Mouse (Mus musculus): ENCODE results near the gene Ucn2. TPM values are rescaled to one million over a fixed set of nuclear protein-coding genes. Genes with fewer than 3 reads are reported as not detected.
A peak's percentile ranks its signal among the peaks of the same experiment; 100 is the strongest.

Ucn2 gene
- polyA plus RNA-seq, 1 experiment from 2014 or later: not detected

GRCm38 (mm10) chr9:108998287-108999166 lies 12.7 kb downstream of the Ucn2 start:
- ATAC-seq (replicated peaks; ENCODE audit: insufficient number of reproducible peaks, low FRiP score, low TSS enrichment): no peak
- Histone ChIP-seq H3K36me3 (ENCODE audit: control insufficient read depth, insufficient read depth, low read length) (no peaks in the 10 kb centered on the region), H3K27me3 (ENCODE audit: control insufficient read depth, insufficient read depth, low read length) (no peaks in the 10 kb centered on the region), H3K9ac (ENCODE audit: low read depth, low read length) (no peak overlapping the region), H3K4me3 (ENCODE audit: low read depth, low read length) (no peak overlapping the region), H3K27ac (ENCODE audit: low read depth, low read length) (no peak overlapping the region), H3K4me1 (ENCODE audit: control insufficient read depth, insufficient read depth, low read length) (peaks cover 7% of the 10 kb centered on the region; the same call in 1 of the 2 replicates), H3K9me3 (replicated peaks; ENCODE audit: control insufficient read depth, low read length) (no peaks in the 10 kb centered on the region), H3K4me2 (no peak overlapping the region)
- 82% methylated on average over 19 of the region's 19 CpGs for WGBS (ENCODE audit: insufficient replicate concordance)

GRCm38 (mm10) chr9:108999167-108999526 lies 13.3 kb downstream of the Ucn2 start:
- H3K4me2 ChIP-seq: no peak overlapping the region
- no peaks in the 10 kb centered on the region for H3K9me3 ChIP-seq (replicated peaks; ENCODE audit: control insufficient read depth, low read length)
- H3K36me3 ChIP-seq (ENCODE audit: control insufficient read depth, insufficient read depth, low read length): no peaks in the 10 kb centered on the region
- peaks cover 7% of the 10 kb centered on the region; the same call in 1 of the 2 replicates for H3K4me1 ChIP-seq (ENCODE audit: control insufficient read depth, insufficient read depth, low read length)
- H3K27ac ChIP-seq (ENCODE audit: low read depth, low read length): no peak overlapping the region
- ATAC-seq (replicated peaks; ENCODE audit: insufficient number of reproducible peaks, low FRiP score, low TSS enrichment): no peak
- WGBS (ENCODE audit: insufficient replicate concordance): 64% methylated on average over 4 of the region's 4 CpGs
- H3K9ac ChIP-seq (ENCODE audit: low read depth, low read length): no peak overlapping the region
- no peak overlapping the region for H3K4me3 ChIP-seq (ENCODE audit: low read depth, low read length)
- H3K27me3 ChIP-seq (ENCODE audit: control insufficient read depth, insufficient read depth, low read length): no peaks in the 10 kb centered on the region

DNA sequence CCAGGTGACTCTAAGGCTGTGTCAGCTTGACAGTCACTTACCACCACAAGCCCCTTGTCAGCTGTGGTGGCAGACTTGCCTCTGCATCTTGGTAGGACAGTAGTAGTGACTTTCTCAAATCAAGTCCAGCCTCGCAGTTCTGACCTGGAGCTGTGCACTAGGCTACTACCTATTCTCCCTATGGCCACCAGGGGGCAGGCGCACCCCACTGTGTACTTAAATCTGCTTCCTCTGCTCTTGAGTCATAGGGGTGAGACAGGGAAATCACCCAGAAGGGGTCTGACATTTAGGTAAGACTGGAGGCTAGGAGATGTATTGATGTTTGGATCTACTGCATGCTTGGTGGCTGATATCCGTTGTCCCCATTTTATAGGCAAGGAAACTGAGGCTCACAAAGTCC lies 14.9 kb downstream of the Ucn2 start:
- H3K4me1 ChIP-seq (ENCODE audit: control insufficient read depth, insufficient read depth, low read length): peaks cover 5% of the 10 kb centered on the region; the same call in 1 of the 2 replicates
- no peak overlapping the region for H3K27ac ChIP-seq (ENCODE audit: low read depth, low read length)
- WGBS (ENCODE audit: insufficient replicate concordance): 11% methylated on average over 3 of the region's 3 CpGs
- no peaks in the 10 kb centered on the region for H3K27me3 ChIP-seq (ENCODE audit: control insufficient read depth, insufficient read depth, low read length)
- H3K9ac ChIP-seq (ENCODE audit: low read depth, low read length): no peak overlapping the region
- no peaks in the 10 kb centered on the region for H3K9me3 ChIP-seq (replicated peaks; ENCODE audit: control insufficient read depth, low read length)
- H3K36me3 ChIP-seq (ENCODE audit: control insufficient read depth, insufficient read depth, low read length): no peaks in the 10 kb centered on the region
- no peak overlapping the region for H3K4me2 ChIP-seq
- ATAC-seq (replicated peaks; ENCODE audit: insufficient number of reproducible peaks, low FRiP score, low TSS enrichment): no peak
- H3K4me3 ChIP-seq (ENCODE audit: low read depth, low read length): no peak overlapping the region

DNA sequence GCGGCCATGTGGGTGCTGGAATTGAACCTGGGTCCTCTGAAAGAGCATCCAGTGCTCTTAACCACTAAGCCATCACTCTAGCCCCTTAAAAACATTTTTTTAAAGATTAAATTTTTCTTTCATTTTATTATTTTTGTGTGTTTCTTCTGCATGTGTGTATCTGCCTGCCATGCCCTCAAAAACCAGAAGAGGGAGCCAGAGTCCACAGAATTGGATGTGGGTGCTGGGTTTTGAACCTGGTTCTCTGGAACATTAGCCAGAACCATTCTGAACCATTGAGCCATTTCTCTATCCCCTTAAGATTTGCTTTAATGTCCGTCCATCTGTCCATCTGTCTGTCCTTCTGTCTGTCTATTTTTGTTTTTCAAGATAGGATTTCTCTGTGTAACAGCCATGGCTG lies 17.4 kb downstream of the Ucn2 start:
- Histone ChIP-seq H3K4me3 (ENCODE audit: low read depth, low read length) (no peak overlapping the region), H3K9ac (ENCODE audit: low read depth, low read length) (no peak overlapping the region), H3K9me3 (replicated peaks; ENCODE audit: control insufficient read depth, low read length) (no peaks in the 10 kb centered on the region), H3K4me1 (ENCODE audit: control insufficient read depth, insufficient read depth, low read length) (peaks cover 12% of the 10 kb centered on the region), H3K27ac (ENCODE audit: low read depth, low read length) (no peak overlapping the region), H3K36me3 (ENCODE audit: control insufficient read depth, insufficient read depth, low read length) (no peaks in the 10 kb centered on the region), H3K27me3 (ENCODE audit: control insufficient read depth, insufficient read depth, low read length) (no peaks in the 10 kb centered on the region), H3K4me2 (no peak overlapping the region)
- ATAC-seq (replicated peaks; ENCODE audit: insufficient number of reproducible peaks, low FRiP score, low TSS enrichment): no peak
- WGBS (ENCODE audit: insufficient replicate concordance): 67% methylated on average over 2 of the region's 2 CpGs

DNA sequence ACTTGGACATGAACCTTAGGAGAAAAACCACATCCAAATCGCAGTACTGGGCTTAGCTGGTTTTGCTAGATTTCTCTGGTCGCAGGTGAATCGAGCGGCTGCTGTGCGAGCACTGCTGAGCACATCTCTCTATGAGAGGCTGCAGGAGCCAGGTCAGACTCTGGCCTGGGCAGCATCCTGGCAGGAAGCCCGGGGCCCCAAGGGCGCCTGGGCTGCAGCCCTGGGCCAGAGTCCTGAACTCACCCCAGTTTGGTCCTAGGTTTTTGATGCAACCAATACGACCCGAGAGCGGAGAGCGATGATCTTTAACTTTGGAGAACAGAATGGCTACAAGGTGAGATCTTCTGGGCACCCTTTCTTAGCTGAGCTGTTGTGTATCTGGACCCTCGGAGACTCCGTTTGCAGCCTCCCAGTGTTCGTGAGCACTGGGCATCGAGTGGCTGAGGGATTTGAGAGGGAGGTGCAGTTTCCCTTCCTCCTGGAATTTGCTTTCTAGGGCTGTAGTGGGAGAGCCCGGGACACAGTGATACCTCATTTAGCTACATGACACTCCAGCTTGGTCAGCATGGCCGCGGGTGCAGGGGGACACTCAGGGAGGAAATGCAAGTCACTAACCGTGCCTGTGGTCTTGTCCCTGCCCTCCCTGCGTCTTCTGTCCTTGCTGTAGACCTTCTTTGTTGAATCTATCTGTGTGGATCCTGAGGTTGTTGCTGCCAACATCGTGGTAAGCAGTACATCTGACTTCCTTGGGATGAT lies 21.4 kb downstream of the Ucn2 start:
- Histone ChIP-seq H3K4me1 (ENCODE audit: control insufficient read depth, insufficient read depth, low read length) (peaks cover 24% of the 10 kb centered on the region), H3K9ac (ENCODE audit: low read depth, low read length) (no peak overlapping the region), H3K27ac (ENCODE audit: low read depth, low read length) (no peak overlapping the region), H3K36me3 (ENCODE audit: control insufficient read depth, insufficient read depth, low read length) (no peaks in the 10 kb centered on the region), H3K27me3 (ENCODE audit: control insufficient read depth, insufficient read depth, low read length) (no peaks in the 10 kb centered on the region), H3K4me3 (ENCODE audit: low read depth, low read length) (no peak overlapping the region), H3K9me3 (replicated peaks; ENCODE audit: control insufficient read depth, low read length) (no peaks in the 10 kb centered on the region), H3K4me2 (no peak overlapping the region)
- ATAC-seq (replicated peaks; ENCODE audit: insufficient number of reproducible peaks, low FRiP score, low TSS enrichment): no peak
- 65% methylated on average over 21 of the region's 21 CpGs for WGBS (ENCODE audit: insufficient replicate concordance)

GRCm38 (mm10) chr9:109008081-109008480 lies 22.3 kb downstream of the Ucn2 start:
- peaks cover 24% of the 10 kb centered on the region for H3K4me1 ChIP-seq (ENCODE audit: control insufficient read depth, insufficient read depth, low read length)
- H3K27me3 ChIP-seq (ENCODE audit: control insufficient read depth, insufficient read depth, low read length): no peaks in the 10 kb centered on the region
- ATAC-seq (replicated peaks; ENCODE audit: insufficient number of reproducible peaks, low FRiP score, low TSS enrichment): no peak
- no peaks in the 10 kb centered on the region for H3K9me3 ChIP-seq (replicated peaks; ENCODE audit: control insufficient read depth, low read length)
- H3K4me3 ChIP-seq (ENCODE audit: low read depth, low read length): no peak overlapping the region
- H3K36me3 ChIP-seq (ENCODE audit: control insufficient read depth, insufficient read depth, low read length): no peaks in the 10 kb centered on the region
- 75% methylated on average over 9 of the region's 9 CpGs for WGBS (ENCODE audit: insufficient replicate concordance)
- H3K27ac ChIP-seq (ENCODE audit: low read depth, low read length): no peak overlapping the region
- H3K9ac ChIP-seq (ENCODE audit: low read depth, low read length): no peak overlapping the region
- H3K4me2 ChIP-seq: no peak overlapping the region

DNA sequence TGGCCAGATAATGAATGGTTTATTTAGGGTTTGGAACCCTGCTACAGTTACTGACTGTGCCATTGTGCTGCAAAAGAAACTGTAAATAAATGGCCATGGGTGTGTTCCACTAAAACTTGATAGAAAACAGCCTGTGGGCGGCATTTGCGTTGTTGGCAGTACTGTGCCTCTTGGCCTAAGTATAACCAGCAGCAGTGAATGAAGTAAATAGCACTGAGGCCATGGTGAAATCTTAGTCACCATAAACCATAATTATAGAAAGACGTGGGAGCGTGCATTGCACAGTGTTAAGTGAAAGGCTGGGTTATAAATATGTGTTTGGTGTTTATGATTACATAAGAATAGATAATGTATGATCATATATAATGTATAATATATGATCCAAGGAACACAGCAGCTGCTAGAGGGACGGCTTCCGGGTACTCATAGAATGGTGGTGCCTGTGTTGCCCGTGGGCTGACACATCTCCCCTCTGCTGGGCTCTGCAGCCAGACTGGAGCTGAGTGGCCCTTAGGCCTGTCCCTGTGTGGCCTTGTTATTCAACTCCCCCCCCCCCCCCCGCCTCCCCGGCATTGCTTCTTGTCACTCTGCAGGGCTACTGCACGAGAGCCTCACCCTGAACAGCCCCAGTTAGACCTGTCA lies 23.3 kb downstream of the Ucn2 start:
- no peak overlapping the region for H3K4me2 ChIP-seq
- 0 out of 2 replicates have a peak, but pooled peaks have one; percentile 5 for ATAC-seq (replicated peaks; ENCODE audit: insufficient number of reproducible peaks, low FRiP score, low TSS enrichment)
- no peaks in the 10 kb centered on the region for H3K9me3 ChIP-seq (replicated peaks; ENCODE audit: control insufficient read depth, low read length)
- H3K9ac ChIP-seq (ENCODE audit: low read depth, low read length): 0 out of 2 replicates have a peak overlapping the region, but pooled peaks have one; percentile 16
- WGBS (ENCODE audit: insufficient replicate concordance): 64% methylated on average over 9 of the region's 10 CpGs
- H3K27ac ChIP-seq (ENCODE audit: low read depth, low read length): no peak overlapping the region
- peaks cover 24% of the 10 kb centered on the region for H3K4me1 ChIP-seq (ENCODE audit: control insufficient read depth, insufficient read depth, low read length)
- no peak overlapping the region for H3K4me3 ChIP-seq (ENCODE audit: low read depth, low read length)
- H3K36me3 ChIP-seq (ENCODE audit: control insufficient read depth, insufficient read depth, low read length): no peaks in the 10 kb centered on the region
- H3K27me3 ChIP-seq (ENCODE audit: control insufficient read depth, insufficient read depth, low read length): no peaks in the 10 kb centered on the region

DNA sequence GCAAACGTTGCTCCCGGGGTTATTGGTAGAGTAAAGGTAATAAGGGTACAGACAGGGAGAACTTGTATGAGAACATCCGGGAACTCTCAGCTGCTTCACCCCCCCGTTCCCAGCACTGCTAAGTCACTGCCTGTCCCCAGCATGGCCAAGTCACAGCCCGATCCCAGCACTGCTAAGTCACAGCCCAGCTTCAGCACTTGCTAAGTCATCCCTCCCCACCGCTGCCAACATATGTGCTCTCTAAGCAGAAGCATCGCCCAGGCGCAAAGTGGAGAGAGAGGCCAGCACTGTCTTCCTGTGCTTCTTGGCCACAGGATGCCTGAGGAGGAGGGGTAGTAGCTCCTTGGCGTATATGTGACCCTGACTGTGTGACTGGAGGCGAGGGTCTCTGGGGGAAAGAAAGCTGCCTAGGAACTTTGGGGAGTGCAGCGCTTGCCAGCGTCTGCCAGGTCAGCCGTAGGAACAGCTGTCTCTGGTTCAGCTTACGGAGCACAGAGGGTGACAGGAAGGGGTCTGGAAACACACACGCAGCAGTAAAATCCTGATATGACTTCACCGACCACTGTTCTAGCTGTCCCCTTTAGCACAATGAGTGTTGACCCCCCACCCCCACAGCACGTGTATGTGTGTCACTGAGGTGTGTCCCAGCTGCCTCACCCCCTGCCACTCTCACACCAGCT lies 24.0 kb downstream of the Ucn2 start:
- Histone ChIP-seq H3K9me3 (replicated peaks; ENCODE audit: control insufficient read depth, low read length) (no peaks in the 10 kb centered on the region), H3K4me3 (ENCODE audit: low read depth, low read length) (no peak overlapping the region), H3K27ac (ENCODE audit: low read depth, low read length) (0 out of 2 replicates have a peak overlapping the region, but pooled peaks have one; percentile 10), H3K36me3 (ENCODE audit: control insufficient read depth, insufficient read depth, low read length) (no peaks in the 10 kb centered on the region), H3K4me2 (peak overlapping the region; percentile 40), H3K27me3 (ENCODE audit: control insufficient read depth, insufficient read depth, low read length) (no peaks in the 10 kb centered on the region), H3K4me1 (ENCODE audit: control insufficient read depth, insufficient read depth, low read length) (peaks cover 24% of the 10 kb centered on the region), H3K9ac (ENCODE audit: low read depth, low read length) (peak overlapping the region; percentile 46; the same call in 1 of the 2 replicates)
- WGBS (ENCODE audit: insufficient replicate concordance): 36% methylated on average over 17 of the region's 17 CpGs
- ATAC-seq (replicated peaks; ENCODE audit: insufficient number of reproducible peaks, low FRiP score, low TSS enrichment): peak; percentile 37; the same call in 1 of the 2 replicates

Data from heart, embryonic 11.5 days (tissue).